Mouse (Mus musculus) cerebellum, postnatal 14 days (tissue): ENCODE results near the gene Robo3.

Source experiments
- DNase-seq, 2 experiments: peaks; one replicate each; pipeline ENCODE4 v3.0.0; 2021; ENCODE audit warnings: mixed read lengths in 2 of 2

The Robo3 gene

DNA sequence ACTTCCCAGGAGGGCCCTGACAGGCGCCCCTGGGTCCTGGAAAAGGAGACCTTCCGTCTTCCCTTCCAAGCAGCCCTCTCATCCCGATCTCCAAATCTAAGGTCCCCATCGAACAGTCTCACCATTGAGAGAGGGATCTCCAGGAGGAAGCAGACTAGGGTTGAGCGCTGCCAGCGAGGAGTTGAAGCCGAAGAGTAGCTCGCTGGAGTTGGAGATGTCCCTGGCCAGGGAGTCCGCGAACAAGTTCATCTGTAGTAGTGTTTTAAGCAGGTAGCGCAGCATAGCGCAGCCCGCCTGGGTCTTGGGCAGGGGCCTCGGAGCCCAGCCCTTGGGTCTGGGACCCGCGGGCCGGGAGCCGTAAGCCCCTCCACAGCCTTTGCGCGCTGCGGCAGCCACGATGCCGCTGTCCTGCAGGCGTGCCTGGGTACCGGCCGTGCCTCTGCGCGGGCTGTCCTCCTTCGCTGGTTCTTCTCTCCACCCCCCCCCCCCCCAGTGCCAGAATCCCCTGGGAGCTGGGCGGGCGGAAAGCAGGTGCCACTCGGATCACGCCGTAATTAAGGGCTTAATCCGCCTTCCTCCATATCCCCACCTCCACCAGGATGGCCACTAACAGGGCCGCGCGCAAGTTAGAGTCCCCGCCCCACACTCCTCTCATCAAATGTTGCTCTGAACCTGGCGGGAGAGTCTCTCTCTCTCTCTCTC, at the start of gene Robo3:
Gene Robo3 (minus strand): TSS at position 527 of the 702 bp plus-strand sequence.
- DNase-seq: no peak

DNA sequence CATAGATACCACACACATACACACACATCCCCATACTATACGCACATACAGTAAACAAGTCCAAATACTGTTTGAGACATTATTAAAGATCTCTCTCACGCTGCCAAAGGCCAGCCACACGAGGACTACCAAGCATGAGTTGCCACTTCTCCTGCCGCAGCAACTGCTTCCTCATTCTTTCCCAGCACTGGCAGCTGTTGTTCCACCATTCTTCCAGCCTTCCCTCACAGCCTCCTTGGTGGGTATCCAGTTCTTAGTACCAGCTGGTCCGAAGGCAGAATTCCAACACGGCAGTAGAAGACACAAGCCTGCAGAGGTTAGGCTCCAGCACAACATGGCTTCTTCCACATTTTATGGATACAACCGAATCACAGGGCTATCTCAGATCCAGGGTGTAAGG, 41.9 kb upstream of the Robo3 start:
- peak in 1 of 2 experiments; percentile 42 for DNase-seq

DNA sequence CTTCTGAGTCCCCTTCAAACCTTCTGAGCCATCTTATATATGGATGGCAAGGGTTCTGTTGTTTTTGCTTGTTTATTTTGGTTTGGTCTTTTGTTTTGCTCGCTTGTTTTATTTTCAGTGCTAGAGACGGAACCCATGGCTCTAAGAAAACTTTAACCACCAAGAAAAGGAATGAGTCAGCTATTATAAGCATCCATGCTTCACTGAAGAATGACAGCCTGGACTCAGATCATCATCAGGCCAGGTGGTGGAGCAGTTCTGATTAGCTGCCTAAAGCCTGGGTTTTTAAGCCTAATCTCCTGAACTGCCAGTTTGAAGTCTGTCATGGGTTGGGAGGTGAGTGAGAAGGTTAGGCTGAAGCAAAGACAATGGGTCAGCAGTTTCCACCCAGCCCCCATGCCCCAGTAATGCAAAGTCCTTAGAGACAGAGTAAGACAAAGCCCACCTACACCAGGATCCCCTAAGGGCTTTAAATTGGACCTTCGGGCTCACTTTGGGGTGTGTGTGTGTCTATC, 40.6 kb upstream of the Robo3 start:
- no peak for DNase-seq

DNA sequence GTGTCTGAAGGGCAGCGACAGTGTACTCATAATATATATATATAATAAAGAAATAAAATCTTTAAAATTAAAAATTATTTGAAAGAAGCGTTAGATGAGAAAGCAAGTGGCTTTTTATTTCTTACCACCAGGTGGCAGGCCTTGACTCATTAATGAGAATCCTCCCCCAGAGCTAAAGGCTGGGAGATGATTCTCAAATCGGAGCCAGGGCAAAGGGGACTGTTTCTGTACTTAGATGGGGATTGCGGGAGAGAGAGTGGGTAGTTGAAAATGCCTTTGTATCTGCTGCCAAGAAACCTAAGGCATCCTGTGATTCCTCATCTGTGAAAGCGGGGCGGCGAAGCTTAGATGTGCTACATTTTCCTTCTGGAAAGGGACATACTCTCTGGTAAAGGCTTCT, 29.7 kb upstream of the Robo3 start:
- peak; percentile 73 to 80 for DNase-seq

DNA sequence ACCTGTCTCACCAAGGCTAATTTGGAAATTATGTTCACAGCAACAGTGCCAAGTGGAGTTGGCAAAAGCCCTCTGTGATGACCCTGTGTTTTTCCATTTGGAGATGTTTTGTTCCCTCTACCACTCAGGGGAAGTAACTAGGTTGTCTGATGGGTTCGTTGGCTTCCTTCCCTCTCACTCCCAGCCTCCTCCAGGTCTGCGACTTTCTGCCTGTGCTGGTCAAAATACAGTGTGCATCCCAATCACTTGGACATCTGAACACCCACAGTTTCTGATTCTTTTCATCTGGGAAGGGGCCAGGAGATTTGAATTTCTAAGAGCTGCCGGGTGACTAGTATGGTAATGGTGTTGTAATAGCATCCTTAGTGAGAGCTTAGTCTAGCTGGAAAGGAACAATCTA, 28.5 kb upstream of the Robo3 start:
- DNase-seq: peak in 1 of 2 experiments; percentile 16

DNA sequence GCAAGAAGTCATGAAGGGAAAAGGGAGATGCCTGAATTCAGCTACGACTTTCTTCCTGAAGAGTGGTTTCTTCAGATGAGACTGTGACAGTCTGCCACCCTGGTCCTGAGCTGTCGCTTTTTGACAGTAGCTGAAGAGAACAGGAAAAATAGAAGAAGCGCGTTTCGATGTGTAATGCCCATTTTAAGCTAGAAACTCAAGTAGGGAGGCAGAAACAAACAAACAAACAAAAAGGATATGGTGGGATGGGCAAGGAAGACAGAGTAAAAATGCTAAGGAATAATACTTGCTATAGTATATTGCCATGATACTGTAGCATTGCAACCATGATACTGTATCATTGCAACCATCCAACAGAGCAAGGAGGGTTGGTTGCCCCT, 27.9 kb upstream of the Robo3 start:
- DNase-seq: no peak

DNA sequence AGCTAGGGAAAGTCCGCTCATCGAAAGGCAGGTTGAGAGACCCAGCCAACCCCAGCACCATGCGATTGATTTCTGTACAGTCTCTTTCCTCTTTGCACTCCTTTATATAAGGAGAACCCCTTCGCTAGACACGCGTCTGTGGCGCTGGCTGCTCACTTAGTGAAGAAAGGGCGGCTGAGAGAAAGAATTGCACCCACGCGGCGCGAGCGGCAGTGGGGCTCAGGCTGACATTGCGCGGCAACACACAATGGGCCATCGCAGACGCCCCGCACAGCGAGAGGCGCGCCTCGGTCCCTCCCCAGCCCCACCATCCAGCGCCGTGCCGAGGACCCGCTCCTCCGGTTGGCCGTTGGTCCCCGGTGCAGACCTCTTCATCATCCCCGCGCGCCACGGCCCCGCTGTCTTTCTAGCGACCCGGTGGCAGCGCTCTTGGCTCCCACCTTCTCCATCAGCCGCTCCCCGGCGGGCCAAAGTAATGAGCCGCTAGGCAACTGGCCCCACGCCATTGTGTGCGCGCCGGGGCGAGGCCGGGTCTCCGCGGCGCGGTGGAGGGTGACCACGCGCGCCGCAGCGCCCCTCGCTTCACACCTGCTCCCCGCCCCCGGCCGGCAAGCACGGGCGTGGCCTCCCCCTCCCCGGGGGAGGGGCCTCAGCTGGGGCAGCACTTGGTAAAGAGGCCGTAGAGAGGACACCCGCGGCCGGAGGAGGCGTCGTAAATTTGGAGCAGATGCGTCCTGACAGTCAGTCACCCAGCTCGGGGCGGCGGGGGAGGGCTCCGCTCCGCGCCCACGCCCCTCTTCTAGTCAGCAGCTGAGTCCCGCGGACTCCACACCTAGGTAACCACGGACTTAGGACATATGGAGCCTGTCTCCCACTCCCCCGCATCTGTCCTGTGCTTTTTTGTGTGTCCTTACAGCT, 27.3 kb upstream of the Robo3 start:
- DNase-seq: peak; percentile 58 to 60

DNA sequence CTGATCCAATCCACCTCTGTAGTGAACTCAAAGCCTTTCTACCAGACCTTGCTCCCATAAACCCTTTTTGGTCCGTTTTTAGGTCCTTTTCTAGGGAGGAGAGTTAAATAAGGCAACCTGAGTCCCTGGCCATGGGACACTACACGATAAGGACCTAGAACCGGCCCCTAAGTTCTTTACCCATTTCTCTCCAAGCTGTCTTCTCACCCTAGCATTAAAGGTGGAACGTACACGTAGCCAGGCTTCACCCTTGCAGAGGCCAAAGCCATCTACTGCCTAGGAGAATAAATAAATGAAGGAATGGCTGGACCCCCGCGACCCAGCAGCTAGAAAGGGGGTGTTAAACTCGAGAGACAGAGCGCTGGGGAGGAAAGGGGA, 26.6 kb upstream of the Robo3 start:
- no peak for DNase-seq

DNA sequence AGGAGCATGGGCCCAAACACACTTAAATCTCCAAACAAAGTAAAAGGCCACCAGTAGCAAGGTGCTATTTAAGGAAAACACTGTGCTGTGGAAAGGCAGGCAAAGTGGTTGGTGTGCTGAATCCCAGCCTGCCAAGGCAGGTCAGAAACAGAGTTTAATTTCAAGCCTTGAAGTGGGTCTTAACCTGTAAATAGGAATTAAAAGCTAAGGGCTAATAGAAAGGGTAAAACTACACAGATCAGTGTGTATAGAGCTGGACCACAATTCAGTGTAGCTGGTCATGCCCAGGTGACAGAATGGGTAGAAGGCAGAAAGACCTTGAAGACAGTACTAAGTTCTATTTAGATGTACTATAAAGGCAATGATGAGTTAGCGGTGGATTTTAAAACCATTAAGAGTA, 24.1 kb upstream of the Robo3 start:
- no peak for DNase-seq

DNA sequence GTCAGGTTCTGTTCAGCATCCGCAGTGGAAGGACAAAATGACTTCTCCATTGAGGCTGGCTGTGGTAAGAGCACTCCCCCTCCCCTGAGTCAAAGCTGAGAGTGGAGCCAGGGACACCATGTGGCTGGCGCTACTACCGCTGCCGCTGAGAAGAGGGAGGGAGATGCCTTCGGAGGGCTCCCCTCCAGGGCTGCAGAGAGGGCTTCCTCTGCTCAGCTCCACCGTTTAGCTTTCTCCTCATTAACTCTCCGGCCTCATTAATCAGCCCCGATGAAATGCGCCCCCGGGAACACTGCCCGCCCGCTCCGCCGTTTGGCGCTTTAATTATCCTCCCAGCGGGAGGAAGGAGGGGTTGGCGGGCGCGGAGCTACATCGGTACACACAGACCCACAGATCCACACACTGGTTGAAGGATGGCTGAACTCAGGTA, 23.4 kb upstream of the Robo3 start:
- DNase-seq: peak; percentile 73 to 84

DNA sequence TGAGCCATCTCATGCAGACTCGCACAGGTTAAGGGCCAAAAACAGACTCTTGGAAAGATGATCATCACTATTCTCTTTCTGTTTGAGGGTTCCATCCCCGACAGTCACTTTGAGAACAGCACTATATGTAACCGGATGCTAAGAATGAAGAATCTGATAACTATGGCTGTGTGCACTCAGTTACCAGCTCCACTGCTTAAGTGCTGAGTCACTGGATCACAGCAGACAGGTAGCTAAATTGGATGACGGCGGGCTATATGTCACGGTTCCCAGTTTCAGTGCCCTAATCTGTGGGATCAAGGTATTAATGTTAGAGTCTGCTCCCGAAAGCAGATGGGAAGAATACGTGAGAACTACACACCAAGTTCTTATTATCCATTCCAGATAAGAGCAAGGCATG, 22.8 kb upstream of the Robo3 start:
- peak in 1 of 2 experiments; percentile 14 for DNase-seq

DNA sequence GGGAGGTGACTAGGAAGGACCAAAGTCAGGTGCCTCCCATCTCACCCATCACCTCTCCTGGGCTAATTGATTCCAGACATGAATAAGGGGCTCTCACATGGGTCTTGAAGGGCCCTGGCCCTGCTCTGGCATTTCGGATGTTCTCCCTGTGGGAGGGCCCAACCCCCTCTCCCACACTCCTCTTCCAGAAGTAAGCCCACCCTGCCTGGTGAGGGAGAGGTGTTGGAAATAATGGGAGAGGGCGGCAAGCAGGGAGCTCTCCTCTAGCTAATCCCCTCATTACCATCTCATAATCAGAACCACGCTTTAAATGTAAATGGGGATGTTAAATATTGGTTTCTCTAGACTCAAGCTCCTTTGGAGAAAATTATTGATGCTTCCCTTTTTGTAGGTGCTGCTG, 21.9 kb upstream of the Robo3 start:
- DNase-seq: peak in 1 of 2 experiments; percentile 3

DNA sequence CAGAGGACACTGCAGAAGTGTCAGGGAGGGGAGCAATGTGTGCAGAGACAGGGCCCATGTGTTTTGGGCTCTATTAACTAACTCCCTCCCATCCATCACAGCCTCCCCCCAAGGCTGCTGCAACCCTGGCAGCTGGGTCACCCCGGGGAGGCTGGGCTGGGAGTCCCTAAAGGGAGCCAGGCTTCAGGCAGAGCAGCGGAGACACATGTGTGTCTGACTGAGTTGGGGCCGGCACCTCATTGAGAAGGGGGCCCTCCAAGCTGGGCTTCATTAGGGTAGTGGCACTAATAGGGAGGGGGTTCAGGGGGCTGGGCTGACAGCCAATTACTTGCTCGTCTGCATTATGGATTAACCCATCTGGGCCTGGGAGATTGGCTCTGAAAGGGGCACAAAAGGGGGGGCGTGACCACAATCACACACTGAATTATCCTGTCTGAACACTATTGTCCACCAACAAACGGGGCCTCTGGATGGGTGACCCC, 21.0 kb upstream of the Robo3 start:
- DNase-seq: peak in 1 of 2 experiments; percentile 8

DNA sequence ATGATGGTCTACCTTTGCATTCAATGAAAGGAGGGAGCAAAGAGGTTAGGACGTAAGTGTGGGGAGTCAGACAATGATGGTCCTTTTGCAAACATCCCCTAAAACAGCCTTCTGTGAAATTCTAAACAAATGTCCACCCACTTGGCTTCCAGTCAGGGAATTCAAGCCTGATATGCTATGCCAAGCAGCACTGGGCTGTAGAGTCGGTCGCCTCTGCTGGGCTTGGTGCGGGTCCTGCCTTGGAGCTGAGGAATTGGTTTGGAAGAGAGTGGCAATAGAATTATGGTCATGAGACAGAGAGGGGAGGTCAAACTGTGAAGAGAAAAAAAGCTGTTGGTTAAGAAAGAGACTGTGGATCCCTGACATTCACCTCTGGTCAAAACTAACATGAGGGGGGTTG, 20.3 kb upstream of the Robo3 start:
- peak in 1 of 2 experiments; percentile 5 for DNase-seq

DNA sequence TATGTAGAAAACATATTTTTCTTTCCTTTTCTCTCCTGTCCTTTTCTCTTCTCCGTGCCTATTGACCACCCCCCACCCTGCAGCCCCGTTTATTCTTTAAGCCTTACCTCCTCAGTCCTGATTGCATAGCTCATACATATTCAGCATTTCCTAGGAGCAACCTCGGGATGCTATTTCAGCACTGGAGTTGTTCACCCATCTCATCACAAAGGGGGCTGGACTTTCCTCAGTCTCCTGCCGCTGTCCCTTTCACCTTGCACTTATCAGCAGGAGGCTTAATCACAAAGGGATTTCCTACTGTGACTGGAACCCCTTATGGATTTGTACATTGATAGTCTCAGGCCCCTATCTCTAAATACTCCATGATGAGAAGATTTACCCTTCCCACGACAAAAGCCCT, 19.4 kb upstream of the Robo3 start:
- DNase-seq: no peak

DNA sequence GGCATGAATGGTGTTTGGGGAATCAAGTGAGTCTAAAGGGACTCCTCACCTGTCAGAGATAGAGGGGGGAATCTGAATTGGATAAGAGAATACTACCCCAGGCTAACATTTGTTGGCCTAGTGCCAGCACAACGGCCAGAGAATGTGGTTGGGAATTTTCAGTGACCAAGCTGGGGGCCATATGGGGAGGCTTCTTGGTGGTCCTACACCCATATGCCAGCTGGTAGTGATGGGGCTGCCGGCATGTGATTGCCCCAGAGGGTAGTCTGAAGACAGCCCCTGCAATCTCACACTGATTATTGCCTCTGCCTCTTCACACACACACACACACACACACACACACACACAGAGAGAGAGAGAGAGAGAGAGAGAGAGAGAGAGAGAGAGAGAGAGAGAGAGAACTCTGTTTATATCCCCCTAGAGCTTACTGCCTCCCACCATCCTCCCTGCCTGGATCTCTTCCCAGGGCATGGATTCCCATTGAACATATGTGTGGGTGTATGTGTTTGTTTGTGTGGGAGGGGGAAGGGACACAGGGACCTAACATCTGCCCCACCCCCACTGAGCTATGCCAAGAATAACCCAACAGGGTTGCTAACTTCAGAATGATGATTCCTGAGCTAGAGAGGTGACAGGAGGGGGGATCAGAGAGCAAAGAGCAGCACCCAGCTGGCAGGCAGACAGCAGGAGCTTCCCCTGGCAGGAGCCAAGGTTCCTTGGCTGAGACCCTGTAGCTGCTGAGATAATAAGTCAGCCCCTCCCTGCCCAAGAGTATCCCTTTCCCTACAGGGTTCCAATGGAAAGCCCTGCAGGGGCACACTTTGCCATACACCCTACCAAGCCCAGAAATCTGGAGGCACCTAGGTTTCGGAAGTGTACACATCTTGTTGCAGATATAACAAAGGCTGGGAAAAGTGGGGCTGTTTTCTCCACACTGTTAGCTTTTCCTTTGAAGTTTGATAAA, 5.0 kb upstream of the Robo3 start:
- no peak for DNase-seq

DNA sequence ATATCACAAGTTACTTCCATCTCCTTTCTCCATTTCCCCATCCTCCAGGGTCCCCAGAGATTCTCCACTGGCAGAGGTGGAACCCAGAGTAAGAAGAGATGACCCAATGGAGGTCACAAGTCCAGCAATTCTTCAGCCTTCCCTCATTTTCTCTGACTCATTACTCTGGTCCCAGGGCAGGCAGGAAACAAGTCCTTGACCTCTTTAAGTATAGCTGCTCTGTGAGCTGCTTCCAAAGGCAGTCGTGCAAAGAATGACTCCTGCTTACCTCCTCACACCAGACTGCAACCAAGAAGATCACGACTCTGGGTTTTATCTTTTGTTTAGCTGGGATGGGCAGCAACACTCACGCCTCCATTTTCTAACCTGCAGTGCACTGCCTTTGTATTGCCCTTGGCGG, 2.6 kb upstream of the Robo3 start:
- DNase-seq: no peak

DNA sequence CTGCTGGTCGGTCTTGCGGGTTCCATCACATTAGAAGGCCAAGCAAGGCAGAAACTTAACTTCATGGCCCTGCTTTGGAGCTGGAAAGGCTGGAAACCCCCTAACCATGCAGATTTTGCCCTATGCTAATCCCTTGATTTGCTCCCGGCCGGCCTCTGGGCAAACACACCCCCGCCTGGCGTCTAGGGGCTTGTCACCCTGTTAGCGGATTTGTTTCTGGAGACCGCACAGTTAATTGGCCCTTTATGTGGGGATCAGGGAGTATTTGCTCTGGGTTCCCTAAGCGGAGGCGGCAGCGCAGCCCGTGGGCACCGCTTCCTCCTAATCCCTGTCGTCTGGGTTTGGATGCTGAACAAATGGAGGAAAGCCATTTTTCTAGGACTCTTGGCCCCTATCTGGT, 1.9 kb upstream of the Robo3 start:
- no peak for DNase-seq

DNA sequence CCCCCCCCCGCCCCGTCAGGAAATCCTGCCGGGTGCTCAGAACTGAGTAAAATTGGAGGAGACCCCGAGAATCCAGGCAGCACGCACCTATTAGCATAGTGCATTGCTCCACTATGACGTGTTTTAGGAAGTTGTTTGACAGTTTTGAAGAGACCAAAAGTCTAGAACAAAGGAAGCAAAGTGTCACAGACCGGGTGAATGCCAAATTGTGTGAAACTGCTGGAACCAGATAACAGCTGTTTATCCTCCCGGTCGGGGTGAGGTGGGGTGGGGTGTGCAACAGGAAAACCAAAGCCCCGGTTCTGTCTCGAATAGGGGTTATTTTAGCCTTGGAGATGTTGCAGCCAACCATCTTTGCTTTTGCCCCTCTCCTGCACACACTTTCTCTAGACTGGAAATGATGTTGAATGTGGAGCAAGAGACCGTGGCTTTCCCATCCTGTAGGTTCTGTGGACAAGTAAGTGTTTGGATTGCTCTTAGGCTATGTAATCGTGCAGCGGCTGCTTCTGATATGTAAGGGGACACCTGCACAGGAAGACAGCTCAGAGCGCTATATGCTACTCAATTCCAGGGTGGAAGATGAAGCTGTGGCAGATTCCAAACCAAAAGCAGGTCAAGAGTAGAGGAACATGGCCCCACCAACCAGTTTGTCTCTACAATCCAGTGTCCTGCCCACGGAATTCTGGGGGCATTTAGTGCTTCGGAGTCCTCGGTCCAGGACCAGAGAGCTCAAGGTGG, 946 bp upstream of the Robo3 start:
- no peak for DNase-seq

DNA sequence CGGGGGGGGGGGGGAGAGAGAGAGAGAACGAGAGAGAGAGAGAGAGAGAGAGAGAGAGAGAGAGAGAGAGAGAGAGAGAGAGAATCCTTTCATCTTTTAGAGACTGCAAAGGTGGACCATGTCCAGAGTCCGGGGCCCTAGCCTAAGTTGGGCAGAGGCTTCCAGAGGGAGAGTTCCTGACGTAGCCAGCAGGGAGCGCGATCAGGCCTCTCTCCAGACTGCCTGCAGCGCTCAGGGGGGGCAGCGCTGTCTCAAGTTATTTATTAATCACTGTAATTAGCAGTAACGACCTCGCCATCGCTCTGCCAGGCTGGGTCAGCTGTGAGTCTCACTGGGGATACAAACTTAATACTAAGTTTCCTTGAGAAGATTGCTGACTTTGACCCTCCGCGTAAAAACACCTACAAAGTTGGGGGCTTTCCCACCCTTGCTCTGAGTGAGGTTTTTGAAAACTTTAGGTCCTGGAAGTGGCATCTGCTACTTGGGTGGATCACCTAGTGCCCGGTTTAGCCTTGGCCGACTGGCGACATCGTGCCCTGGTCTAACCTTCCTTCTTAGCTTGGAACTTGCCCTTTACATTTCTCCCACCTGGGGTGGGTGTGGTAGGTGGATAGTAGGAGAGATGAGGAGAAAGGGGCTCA, 900 bp downstream of the Robo3 start:
- peak in 1 of 2 experiments; percentile 57 for DNase-seq

DNA sequence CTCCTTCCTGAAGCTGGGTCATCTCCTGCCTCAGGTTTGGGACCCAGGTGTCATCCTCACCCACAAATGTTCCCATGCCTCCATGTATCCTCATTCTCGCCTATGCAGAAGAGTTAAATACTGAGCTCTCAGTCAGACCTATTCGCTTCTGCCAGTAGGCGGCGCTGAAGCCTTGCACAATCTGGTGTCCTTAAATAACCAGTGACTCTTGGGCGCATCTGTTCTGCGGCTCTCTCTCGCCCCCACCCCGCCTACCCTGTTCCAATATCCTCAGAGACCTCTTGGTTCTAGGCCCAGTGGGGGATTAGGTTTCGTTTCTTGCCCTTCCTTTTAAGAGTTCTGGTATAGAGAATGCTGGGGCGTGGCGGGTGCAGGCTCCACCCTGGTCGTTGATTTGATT, 2.5 kb downstream of the Robo3 start:
- peak; percentile 93 to 96 for DNase-seq
